Mouse (Mus musculus): ENCODE results near the gene Gm20388. TPM values are rescaled to one million over a fixed set of nuclear protein-coding genes. Genes with fewer than 3 reads are reported as not detected.

The Gm20388 gene
- polyA plus RNA-seq, 1 experiment from 2014 or later: 3.6 TPM

- H3K9me3 ChIP-seq: no peaks in the 10 kb centered on the region
- H3K27me3 ChIP-seq (replicated peaks; ENCODE audit: low read depth, poor library complexity, severe bottlenecking): peaks cover 89% of the 10 kb centered on the region
- no peak overlapping the region for H3K4me3 ChIP-seq
- H3K27ac ChIP-seq (replicated peaks): peak overlapping the region; percentile 70; the same call in 1 of the 2 replicates
- H3K4me1 ChIP-seq: peaks cover 68% of the 10 kb centered on the region
- 3% methylated on average over 12 of the region's 12 CpGs for WGBS
- H3K36me3 ChIP-seq (replicated peaks): no peaks in the 10 kb centered on the region
- no peak for DNase-seq (ENCODE audit: low spot score)
These were observed 1481.1 kb downstream of the Gm20388 start for GRCm38 (mm10) chr8:121391771-121392170.

- Histone ChIP-seq H3K4me1 (peaks cover 75% of the 10 kb centered on the region), H3K27me3 (replicated peaks; ENCODE audit: low read depth, poor library complexity, severe bottlenecking) (peaks cover 93% of the 10 kb centered on the region), H3K27ac (replicated peaks) (no peak overlapping the region), H3K9me3 (no peaks in the 10 kb centered on the region), H3K4me3 (no peak overlapping the region), H3K36me3 (replicated peaks) (no peaks in the 10 kb centered on the region)
- 28% methylated on average over 10 of the region's 10 CpGs for WGBS
- no peak for DNase-seq (ENCODE audit: low spot score)
These were observed 1481.8 kb downstream of the Gm20388 start for GRCm38 (mm10) chr8:121392482-121392881.

GRCm38 (mm10) chr8:121393111-121393510, 1482.5 kb downstream of the Gm20388 start:
- H3K27ac ChIP-seq (replicated peaks): no peak overlapping the region
- no peaks in the 10 kb centered on the region for H3K36me3 ChIP-seq (replicated peaks)
- no peak overlapping the region for H3K4me3 ChIP-seq
- DNase-seq (ENCODE audit: low spot score): peak; percentile 77
- WGBS: 12% methylated on average over 9 of the region's 9 CpGs
- H3K27me3 ChIP-seq (replicated peaks; ENCODE audit: low read depth, poor library complexity, severe bottlenecking): peaks cover 92% of the 10 kb centered on the region
- no peaks in the 10 kb centered on the region for H3K9me3 ChIP-seq
- H3K4me1 ChIP-seq: peaks cover 82% of the 10 kb centered on the region

- H3K36me3 ChIP-seq (replicated peaks): no peaks in the 10 kb centered on the region
- H3K4me1 ChIP-seq: peaks cover 89% of the 10 kb centered on the region
- no peak overlapping the region for H3K4me3 ChIP-seq
- no peak overlapping the region for H3K27ac ChIP-seq (replicated peaks)
- H3K9me3 ChIP-seq: no peaks in the 10 kb centered on the region
- peaks cover 91% of the 10 kb centered on the region for H3K27me3 ChIP-seq (replicated peaks; ENCODE audit: low read depth, poor library complexity, severe bottlenecking)
- WGBS: 47% methylated on average over 5 of the region's 5 CpGs
- no peak for DNase-seq (ENCODE audit: low spot score)
These were observed 1484.0 kb downstream of the Gm20388 start for GRCm38 (mm10) chr8:121394686-121395085.

GRCm38 (mm10) chr8:121395316-121395715, 1484.7 kb downstream of the Gm20388 start:
- DNase-seq (ENCODE audit: low spot score): no peak
- H3K4me1 ChIP-seq: peaks cover 90% of the 10 kb centered on the region
- no peak overlapping the region for H3K4me3 ChIP-seq
- H3K27me3 ChIP-seq (replicated peaks; ENCODE audit: low read depth, poor library complexity, severe bottlenecking): peaks cover 91% of the 10 kb centered on the region
- no peaks in the 10 kb centered on the region for H3K36me3 ChIP-seq (replicated peaks)
- WGBS: 41% methylated on average over 11 of the region's 11 CpGs
- peak overlapping the region; percentile 63 for H3K27ac ChIP-seq (replicated peaks)
- H3K9me3 ChIP-seq: no peaks in the 10 kb centered on the region

GRCm38 (mm10) chr8:121396151-121396550, 1485.5 kb downstream of the Gm20388 start:
- H3K27me3 ChIP-seq (replicated peaks; ENCODE audit: low read depth, poor library complexity, severe bottlenecking): peaks cover 87% of the 10 kb centered on the region
- no peaks in the 10 kb centered on the region for H3K36me3 ChIP-seq (replicated peaks)
- no peaks in the 10 kb centered on the region for H3K9me3 ChIP-seq
- H3K4me3 ChIP-seq: no peak overlapping the region; the same call in 1 of the 2 replicates
- no peak for DNase-seq (ENCODE audit: low spot score)
- H3K27ac ChIP-seq (replicated peaks): peak overlapping the region; percentile 70
- H3K4me1 ChIP-seq: peaks cover 89% of the 10 kb centered on the region
- 15% methylated on average over 11 of the region's 11 CpGs for WGBS

- Histone ChIP-seq H3K4me1 (peaks cover 88% of the 10 kb centered on the region), H3K27me3 (replicated peaks; ENCODE audit: low read depth, poor library complexity, severe bottlenecking) (peaks cover 80% of the 10 kb centered on the region), H3K27ac (replicated peaks) (peak overlapping the region; percentile 70), H3K36me3 (replicated peaks) (no peaks in the 10 kb centered on the region), H3K9me3 (no peaks in the 10 kb centered on the region), H3K4me3 (no peak overlapping the region)
- no peak for DNase-seq (ENCODE audit: low spot score)
- WGBS: 41% methylated on average over 10 of the region's 10 CpGs
These were observed 1486.6 kb downstream of the Gm20388 start for GRCm38 (mm10) chr8:121397201-121397698.

- WGBS: 72% methylated on average over 6 of the region's 6 CpGs
- Histone ChIP-seq H3K4me1 (peaks cover 86% of the 10 kb centered on the region), H3K27me3 (replicated peaks; ENCODE audit: low read depth, poor library complexity, severe bottlenecking) (peaks cover 72% of the 10 kb centered on the region), H3K27ac (replicated peaks) (peak overlapping the region; percentile 37; the same call in 1 of the 2 replicates), H3K9me3 (no peaks in the 10 kb centered on the region), H3K36me3 (replicated peaks) (no peaks in the 10 kb centered on the region), H3K4me3 (no peak overlapping the region)
- DNase-seq (ENCODE audit: low spot score): no peak
These were observed 1487.4 kb downstream of the Gm20388 start for GRCm38 (mm10) chr8:121398081-121398480.

GRCm38 (mm10) chr8:121398724-121399123, 1488.1 kb downstream of the Gm20388 start:
- Histone ChIP-seq H3K27ac (replicated peaks) (no peak overlapping the region), H3K4me1 (peaks cover 81% of the 10 kb centered on the region), H3K9me3 (no peaks in the 10 kb centered on the region), H3K36me3 (replicated peaks) (no peaks in the 10 kb centered on the region), H3K4me3 (no peak overlapping the region), H3K27me3 (replicated peaks; ENCODE audit: low read depth, poor library complexity, severe bottlenecking) (peaks cover 66% of the 10 kb centered on the region)
- WGBS: 93% methylated on average over 20 of the region's 20 CpGs
- no peak for DNase-seq (ENCODE audit: low spot score)

GRCm38 (mm10) chr8:121399173-121399572, 1488.5 kb downstream of the Gm20388 start:
- H3K36me3 ChIP-seq (replicated peaks): no peaks in the 10 kb centered on the region
- H3K27ac ChIP-seq (replicated peaks): 0 out of 2 replicates have a peak overlapping the region, but pooled peaks have one; percentile 5
- peaks cover 79% of the 10 kb centered on the region for H3K4me1 ChIP-seq
- H3K4me3 ChIP-seq: no peak overlapping the region
- H3K27me3 ChIP-seq (replicated peaks; ENCODE audit: low read depth, poor library complexity, severe bottlenecking): peaks cover 63% of the 10 kb centered on the region
- no peaks in the 10 kb centered on the region; the same call in 1 of the 2 replicates for H3K9me3 ChIP-seq
- no peak for DNase-seq (ENCODE audit: low spot score)
- WGBS: 39% methylated on average over 3 of the region's 3 CpGs

- no peak for DNase-seq (ENCODE audit: low spot score)
- Histone ChIP-seq H3K27ac (replicated peaks) (0 out of 2 replicates have a peak overlapping the region, but pooled peaks have one; percentile 0), H3K4me3 (no peak overlapping the region), H3K36me3 (replicated peaks) (no peaks in the 10 kb centered on the region), H3K4me1 (peaks cover 69% of the 10 kb centered on the region), H3K9me3 (peaks cover 5% of the 10 kb centered on the region; the same call in 1 of the 2 replicates), H3K27me3 (replicated peaks; ENCODE audit: low read depth, poor library complexity, severe bottlenecking) (peaks cover 52% of the 10 kb centered on the region)
- 41% methylated on average over 9 of the region's 9 CpGs for WGBS
These were observed 1489.9 kb downstream of the Gm20388 start for GRCm38 (mm10) chr8:121400581-121400980.

- H3K4me3 ChIP-seq: no peak overlapping the region
- H3K27ac ChIP-seq (replicated peaks): no peak overlapping the region
- H3K4me1 ChIP-seq: peaks cover 38% of the 10 kb centered on the region
- peaks cover 22% of the 10 kb centered on the region for H3K27me3 ChIP-seq (replicated peaks; ENCODE audit: low read depth, poor library complexity, severe bottlenecking)
- DNase-seq (ENCODE audit: low spot score): no peak
- H3K36me3 ChIP-seq (replicated peaks): no peaks in the 10 kb centered on the region
- 80% methylated on average over 6 of the region's 6 CpGs for WGBS
- H3K9me3 ChIP-seq: peaks cover 5% of the 10 kb centered on the region; the same call in 1 of the 2 replicates
These were observed 1493.2 kb downstream of the Gm20388 start for GRCm38 (mm10) chr8:121403821-121404220.

- no peaks in the 10 kb centered on the region for H3K27me3 ChIP-seq (replicated peaks; ENCODE audit: low read depth, poor library complexity, severe bottlenecking)
- H3K4me3 ChIP-seq: no peak overlapping the region
- no peaks in the 10 kb centered on the region for H3K36me3 ChIP-seq (replicated peaks)
- peaks cover 6% of the 10 kb centered on the region for H3K9me3 ChIP-seq
- peaks cover 34% of the 10 kb centered on the region for H3K4me1 ChIP-seq
- peak; percentile 57 for DNase-seq (ENCODE audit: low spot score)
- H3K27ac ChIP-seq (replicated peaks): peak overlapping the region; percentile 70
- 28% methylated on average over 6 of the region's 6 CpGs for WGBS
These were observed 1507.4 kb downstream of the Gm20388 start for GRCm38 (mm10) chr8:121418081-121418480.

Data from embryonic facial prominence, embryonic 10.5 days (tissue).